Mouse (Mus musculus) limb, embryonic 11.5 days (tissue): ENCODE results near the gene Ncor1. TPM values are rescaled to one million over a fixed set of nuclear protein-coding genes. Genes with fewer than 3 reads are reported as not detected.

ENCODE experiments used
- ATAC-seq: fragments of 200-750 bp; cut with Nextera tagmentation; 2 replicates; pipeline ENCODE4 v1.8.0; 2017; ENCODE audit warnings: low read depth; ENCODE audit not compliant: insufficient number of reproducible peaks, low FRiP score, low TSS enrichment
- DNase-seq: peaks from one replicate; pipeline ENCODE4 v3.0.0-alpha.2; 2015; ENCODE audit warnings: low spot score
- H3K27ac ChIP-seq: fragments of 300-500 bp; sonication (generic); replicated peaks from 2 replicates; pipeline ENCODE4 v1.5.1; 2014; ENCODE audit warnings: low read depth, mild to moderate bottlenecking, low read length
- H3K27me3 ChIP-seq: fragments of 300-500 bp; sonication (generic); 2 replicates; pipeline ENCODE4 v1.6.1; 2014; ENCODE audit warnings: mild to moderate bottlenecking, low read length, mixed read lengths; ENCODE audit not compliant: control insufficient read depth, insufficient read depth
- H3K36me3 ChIP-seq: fragments of 300-500 bp; sonication (generic); 2 replicates; pipeline ENCODE4 v1.6.1; 2014; ENCODE audit warnings: mild to moderate bottlenecking, low read length, moderate library complexity, mixed read lengths; ENCODE audit not compliant: control insufficient read depth, insufficient read depth
- H3K4me1 ChIP-seq: fragments of 300-500 bp; sonication (generic); 2 replicates; pipeline ENCODE4 v1.6.1; 2014; ENCODE audit warnings: low read length, mixed read lengths; ENCODE audit not compliant: control insufficient read depth, insufficient read depth
- H3K4me2 ChIP-seq: fragments of 300-500 bp; sonication (generic); 2 replicates; pipeline ENCODE4 v1.6.1; 2014; ENCODE audit warnings: low read depth, mild to moderate bottlenecking, moderate library complexity; ENCODE audit not compliant: severe bottlenecking
- H3K4me3 ChIP-seq: fragments of 300-500 bp; sonication (generic); 2 replicates; pipeline ENCODE4 v1.5.1; 2014; ENCODE audit warnings: low read depth, low read length
- H3K9ac ChIP-seq: fragments of 300-500 bp; sonication (generic); 2 replicates; pipeline ENCODE4 v1.6.1; 2014; ENCODE audit warnings: mild to moderate bottlenecking, low read length
- H3K9me3 ChIP-seq: fragments of 300-500 bp; sonication (generic); 2 replicates; pipeline ENCODE4 v1.6.1; 2016; ENCODE audit warnings: low read length; ENCODE audit not compliant: control insufficient read depth
- WGBS: fragments of 180-500 bp; shearing (Covaris S2); extraction: QIAGEN DNeasy Blood & Tissue Kit; methylation state at CpG from one replicate; pipeline ENCODE4 v1.1.7; 2014; 5-methylcytosine and 5-hydroxymethylcytosine counted together
- polyA plus RNA-seq: library from polyadenylated mRNA; unstranded; fragments of >200 nt; fragmentation: Nextera tagmentation; extraction: Ambion mirVana; gene quantifications from 2 replicates; pipeline ENCODE4 v1.2.1, GENCODE M21; 2014

Gene Ncor1
- polyA plus RNA-seq, 1 experiment from 2014 or later, result 170 TPM

- WGBS, result 83% methylated on average over 3 of the region's 3 CpGs
- Histone ChIP-seq H3K9me3 (no peaks in the 10 kb centered on the region), H3K36me3 (peaks cover 10% of the 10 kb centered on the region), H3K4me3 (no peak overlapping the region), H3K4me1 (no peaks in the 10 kb centered on the region), H3K27me3 (no peaks in the 10 kb centered on the region), H3K27ac (no peak overlapping the region), H3K9ac (no peak overlapping the region), H3K4me2 (no peak overlapping the region)
- no peak for DNase-seq
- ATAC-seq, result no peak
Measured at GRCm38 (mm10) chr11:62323659-62324058, 134.7 kb downstream of the Ncor1 start.

DNA sequence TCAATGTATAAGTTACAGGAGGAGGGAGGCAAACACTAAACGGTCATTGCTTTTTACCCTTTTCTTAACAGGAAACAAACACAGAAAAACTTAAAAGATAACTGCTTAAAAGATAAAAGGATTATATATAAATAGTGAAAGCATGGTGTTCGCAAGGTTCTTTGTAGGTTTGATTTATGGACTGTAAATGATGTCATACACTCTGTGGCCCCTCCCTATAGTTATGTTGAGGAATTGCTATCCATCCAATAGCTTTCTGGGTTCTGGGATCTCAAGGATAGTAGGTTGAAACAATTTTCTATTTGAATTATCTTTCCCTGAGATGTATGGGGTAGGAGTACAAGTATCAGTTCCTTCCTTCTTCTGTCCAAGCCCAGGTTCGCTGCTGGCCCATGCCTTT is 138.2 kb downstream of the Ncor1 start:
- Histone ChIP-seq H3K9ac (no peak overlapping the region), H3K9me3 (no peaks in the 10 kb centered on the region), H3K36me3 (peaks cover 13% of the 10 kb centered on the region; the same call in 1 of the 2 replicates), H3K27ac (no peak overlapping the region), H3K4me2 (no peak overlapping the region), H3K4me1 (no peaks in the 10 kb centered on the region), H3K27me3 (no peaks in the 10 kb centered on the region), H3K4me3 (no peak overlapping the region)
- DNase-seq (no peak), ATAC-seq (no peak)
- 88% methylated on average over 3 of the region's 3 CpGs for WGBS

- 91% methylated on average over 11 of the region's 11 CpGs for WGBS
- Histone ChIP-seq H3K4me2 (no peak overlapping the region), H3K9ac (no peak overlapping the region), H3K4me3 (no peak overlapping the region), H3K27me3 (no peaks in the 10 kb centered on the region), H3K9me3 (no peaks in the 10 kb centered on the region), H3K4me1 (no peaks in the 10 kb centered on the region), H3K27ac (no peak overlapping the region), H3K36me3 (peaks cover 15% of the 10 kb centered on the region; the same call in 1 of the 2 replicates)
- no peak for DNase-seq
- ATAC-seq, result no peak
Measured at GRCm38 (mm10) chr11:62317746-62318145, 140.6 kb downstream of the Ncor1 start.

DNA sequence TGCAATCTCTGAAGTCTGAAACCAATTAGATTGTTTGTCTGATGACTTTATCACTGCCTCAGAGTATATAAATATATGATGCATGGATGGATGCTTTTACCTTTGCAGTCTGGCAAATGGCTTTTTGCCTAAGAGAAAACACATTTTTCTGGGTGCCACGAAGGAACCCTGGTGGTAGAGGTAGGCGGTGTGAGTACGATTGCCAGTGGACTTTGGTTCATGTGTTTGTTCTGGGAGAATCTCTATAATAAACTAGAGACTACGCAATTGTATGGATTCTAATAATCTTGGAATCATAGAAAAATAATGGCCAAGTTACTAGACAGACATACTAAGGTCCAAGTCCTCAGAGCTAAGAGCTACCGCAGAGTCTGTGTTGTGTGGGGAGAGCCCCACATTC is 143.4 kb downstream of the Ncor1 start:
- Histone ChIP-seq H3K27ac (no peak overlapping the region), H3K27me3 (no peaks in the 10 kb centered on the region), H3K9ac (no peak overlapping the region), H3K9me3 (no peaks in the 10 kb centered on the region), H3K4me2 (no peak overlapping the region), H3K4me3 (no peak overlapping the region), H3K36me3 (peaks cover 12% of the 10 kb centered on the region; the same call in 1 of the 2 replicates), H3K4me1 (no peaks in the 10 kb centered on the region)
- ATAC-seq (no peak), DNase-seq (no peak)
- WGBS, result 95% methylated on average over 5 of the region's 5 CpGs

DNA sequence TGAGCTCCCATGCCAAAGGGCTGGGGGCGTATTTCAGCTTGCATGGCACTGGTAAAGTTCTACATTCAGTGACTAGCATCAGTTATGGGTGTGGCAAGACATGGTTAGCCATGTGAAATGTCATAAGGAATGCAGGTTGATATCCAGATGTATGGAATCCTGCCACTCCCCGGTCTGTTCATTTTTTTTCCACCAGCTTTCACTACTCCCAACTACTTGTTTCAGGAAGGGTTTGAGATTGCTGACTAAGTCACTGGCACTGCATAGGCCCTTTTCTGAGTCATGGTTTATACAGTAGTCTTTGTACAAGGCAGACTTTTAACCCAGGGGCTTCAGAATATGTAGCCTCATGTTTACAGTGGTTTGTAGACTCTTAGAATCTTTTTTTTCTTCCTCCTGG is 149.0 kb downstream of the Ncor1 start:
- no peak for DNase-seq

GRCm38 (mm10) chr11:62305866-62306265 is 152.5 kb downstream of the Ncor1 start:
- 91% methylated on average over 2 of the region's 2 CpGs for WGBS
- DNase-seq (no peak), ATAC-seq (no peak)
- H3K4me1 ChIP-seq, result no peaks in the 10 kb centered on the region
- no peak overlapping the region for H3K9ac ChIP-seq
- no peaks in the 10 kb centered on the region for H3K9me3 ChIP-seq
- no peak overlapping the region for H3K4me2 ChIP-seq
- no peaks in the 10 kb centered on the region for H3K27me3 ChIP-seq
- H3K4me3 ChIP-seq, result no peak overlapping the region
- H3K27ac ChIP-seq, result no peak overlapping the region
- H3K36me3 ChIP-seq, result peaks cover 2% of the 10 kb centered on the region; the same call in 1 of the 2 replicates

More for the DNA sequence above, 149.0 kb downstream of the Ncor1 start:
- Histone ChIP-seq H3K4me2 (no peak overlapping the region), H3K4me3 (no peak overlapping the region), H3K36me3 (peaks cover 6% of the 10 kb centered on the region; the same call in 1 of the 2 replicates), H3K9me3 (no peaks in the 10 kb centered on the region), H3K9ac (no peak overlapping the region), H3K27me3 (no peaks in the 10 kb centered on the region), H3K4me1 (no peaks in the 10 kb centered on the region), H3K27ac (no peak overlapping the region)
- no peak for ATAC-seq
- 94% methylated on average over 2 of the region's 2 CpGs for WGBS

DNA sequence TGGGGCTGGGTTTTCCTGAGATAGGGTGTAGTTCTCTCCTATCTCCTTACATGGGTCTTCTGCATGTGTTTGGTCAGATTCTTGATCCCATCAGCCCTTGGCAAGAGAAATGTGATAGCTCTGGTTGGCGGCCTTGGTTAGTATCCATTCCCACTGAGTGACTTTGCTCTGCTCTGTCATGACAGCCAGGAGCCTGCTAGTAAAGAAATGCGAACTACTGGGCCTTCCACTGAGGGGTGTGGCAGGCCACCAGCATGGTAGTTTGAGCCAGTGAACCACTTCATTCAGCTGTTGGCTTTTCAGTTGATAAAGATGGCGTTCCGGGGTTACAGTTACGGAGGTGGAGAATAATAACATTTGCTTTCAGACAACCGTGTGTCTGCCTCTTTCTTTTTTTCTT is 159.5 kb downstream of the Ncor1 start:
- Histone ChIP-seq H3K9me3 (no peaks in the 10 kb centered on the region), H3K4me1 (no peaks in the 10 kb centered on the region), H3K9ac (no peak overlapping the region), H3K27ac (no peak overlapping the region), H3K4me2 (no peak overlapping the region), H3K27me3 (no peaks in the 10 kb centered on the region), H3K36me3 (no peaks in the 10 kb centered on the region), H3K4me3 (no peak overlapping the region)
- ATAC-seq (no peak), DNase-seq (no peak)
- 87% methylated on average over 6 of the region's 6 CpGs for WGBS

DNA sequence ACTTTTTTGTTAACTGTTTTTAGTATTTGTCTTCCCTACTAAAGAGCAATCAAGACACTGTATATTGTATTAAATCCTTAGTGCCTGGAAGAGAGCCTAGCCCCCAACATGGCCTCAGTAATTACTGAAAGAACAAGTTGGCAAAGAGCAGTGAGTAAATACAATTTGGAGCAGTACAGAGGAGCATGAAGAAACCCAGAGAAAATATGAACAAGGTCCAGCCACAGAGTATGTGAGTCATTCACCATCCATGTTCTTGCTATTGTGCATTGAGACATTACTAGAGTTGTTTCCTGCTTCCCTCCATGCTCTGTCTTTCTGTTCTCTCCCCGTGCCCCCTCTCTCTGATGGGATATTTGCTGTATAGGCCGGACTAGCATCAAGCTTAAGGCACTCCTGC is 164.2 kb downstream of the Ncor1 start:
- H3K4me3 ChIP-seq, result no peak overlapping the region
- no peak overlapping the region for H3K9ac ChIP-seq
- H3K27ac ChIP-seq, result no peak overlapping the region
- H3K9me3 ChIP-seq, result no peaks in the 10 kb centered on the region
- ATAC-seq (no peak), DNase-seq (no peak)
- H3K27me3 ChIP-seq, result no peaks in the 10 kb centered on the region
- WGBS, result 83% methylated on average over 2 of the region's 2 CpGs
- H3K4me2 ChIP-seq, result no peak overlapping the region
- no peaks in the 10 kb centered on the region for H3K4me1 ChIP-seq
- H3K36me3 ChIP-seq, result no peaks in the 10 kb centered on the region

DNA sequence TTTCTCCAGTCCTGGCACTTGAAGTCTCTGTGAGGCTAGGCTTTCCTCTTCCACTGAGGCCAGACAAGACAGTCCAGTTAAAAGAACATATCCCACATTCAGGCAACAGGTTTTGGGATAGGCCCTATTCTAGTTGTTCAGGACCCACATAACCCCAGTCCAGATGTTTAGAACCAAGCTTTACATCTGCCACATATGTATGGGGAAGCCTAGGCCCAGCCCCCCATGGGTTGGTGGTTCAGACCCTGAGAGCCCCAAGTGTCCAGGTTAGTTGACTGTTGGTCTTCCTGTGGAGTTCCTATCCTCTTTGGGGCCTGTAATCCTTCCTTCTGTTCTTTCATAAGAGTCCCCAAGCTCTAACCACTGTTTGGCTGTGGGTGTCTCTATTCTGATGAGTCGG is 170.6 kb downstream of the Ncor1 start:
- ATAC-seq (no peak), DNase-seq (no peak)
- no peaks in the 10 kb centered on the region for H3K36me3 ChIP-seq
- H3K27ac ChIP-seq, result no peak overlapping the region
- no peak overlapping the region for H3K4me3 ChIP-seq
- no peaks in the 10 kb centered on the region for H3K27me3 ChIP-seq
- no peak overlapping the region for H3K9ac ChIP-seq
- 96% methylated on average over 1 of the region's 1 CpGs for WGBS
- H3K4me2 ChIP-seq, result no peak overlapping the region
- H3K9me3 ChIP-seq, result no peaks in the 10 kb centered on the region
- no peaks in the 10 kb centered on the region for H3K4me1 ChIP-seq
